Mouse (Mus musculus) lung, postnatal 0 days (tissue): ENCODE results near the gene Camkmt.

ENCODE experiments used
- CTCF ChIP-seq: IDR thresholded peaks from 2 replicates; pipeline ENCODE4 v1.5.1; 2016; ENCODE audit warnings: antibody characterized with exemption, mild to moderate bottlenecking
- EP300 ChIP-seq: IDR thresholded peaks from 2 replicates; pipeline ENCODE4 v1.6.1; 2016; ENCODE audit warnings: antibody characterized with exemption, mild to moderate bottlenecking, control low read depth

DNA sequence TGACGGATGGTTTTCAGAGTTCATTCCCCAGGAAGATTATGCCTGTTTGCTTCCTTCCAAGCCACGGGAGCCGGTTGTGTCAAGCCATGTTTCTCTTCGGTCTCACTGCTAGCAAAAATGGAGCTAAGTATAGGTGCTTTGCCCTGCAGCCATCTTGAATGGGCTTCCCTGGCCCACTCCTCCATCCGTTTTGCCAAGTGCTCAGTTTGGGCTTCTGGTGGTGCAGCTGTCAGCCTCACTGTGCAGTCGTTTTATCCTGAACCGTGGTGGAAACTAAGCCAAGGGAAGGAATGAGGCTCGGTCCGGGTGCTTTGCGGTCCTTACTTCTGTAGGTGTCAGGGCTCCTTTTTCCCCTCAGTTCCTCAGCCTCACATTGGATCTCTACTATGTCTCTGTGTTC is 263.3 kb downstream of the Camkmt start:
- no peak for TF ChIP-seq CTCF
- no peak for TF ChIP-seq EP300
